Mouse (Mus musculus): ENCODE measurements at regions not wholly inside any gene's neighbourhood (a gene's known extent, or its start where the extent isn't known, plus 50 kb on each side); places are given as distances from the start of the nearest gene placed in this dataset.
"Not testable (repeated sequence)": the region's sequence is repeated elsewhere in the genome, so short reads cannot be mapped to it uniquely, and the experiment has no call there.

GRCm38 (mm10) chr12:49084505-49084904 lies 298.0 kb upstream of the Foxg1 start:
- no peak for DNase-seq

DNA sequence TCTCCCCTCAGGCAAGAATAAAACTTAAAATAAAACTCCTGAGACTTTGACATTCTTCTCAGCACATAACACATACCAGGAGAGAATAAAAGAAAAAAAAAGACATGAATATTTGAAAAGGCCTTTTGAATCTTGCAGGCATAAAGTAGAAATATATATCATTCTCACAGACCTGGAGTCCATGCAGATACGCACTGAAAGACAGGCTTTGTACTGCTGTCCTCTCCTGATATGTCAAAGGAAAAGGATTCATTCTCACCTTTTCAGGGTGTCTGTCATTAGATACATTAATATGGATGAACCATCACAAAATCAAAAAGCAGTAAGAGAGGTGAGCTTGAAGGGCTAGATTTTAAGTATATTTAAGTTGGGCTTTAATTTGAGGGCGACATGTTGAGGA lies 296.4 kb upstream of the Foxg1 start:
- DNase-seq = no peak

DNA sequence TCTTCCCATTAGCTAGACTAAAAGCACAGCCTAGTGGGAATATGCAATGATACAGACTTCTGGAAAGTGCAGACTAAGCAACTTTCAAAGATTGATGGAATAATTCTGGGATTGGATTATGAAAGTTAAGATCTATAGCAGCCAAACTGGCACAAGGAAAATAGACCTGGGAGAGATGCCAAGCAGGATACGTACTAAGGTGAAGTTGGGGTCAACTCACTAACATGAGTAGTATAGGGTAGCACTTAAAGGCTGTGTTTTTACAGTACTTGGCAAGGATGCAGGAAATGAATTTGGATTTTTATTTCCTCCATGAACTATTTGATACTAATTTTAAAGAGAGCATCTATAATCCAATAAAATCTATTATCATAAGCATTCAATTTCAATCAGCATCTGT lies 292.3 kb upstream of the Foxg1 start:
- no peak for DNase-seq

DNA sequence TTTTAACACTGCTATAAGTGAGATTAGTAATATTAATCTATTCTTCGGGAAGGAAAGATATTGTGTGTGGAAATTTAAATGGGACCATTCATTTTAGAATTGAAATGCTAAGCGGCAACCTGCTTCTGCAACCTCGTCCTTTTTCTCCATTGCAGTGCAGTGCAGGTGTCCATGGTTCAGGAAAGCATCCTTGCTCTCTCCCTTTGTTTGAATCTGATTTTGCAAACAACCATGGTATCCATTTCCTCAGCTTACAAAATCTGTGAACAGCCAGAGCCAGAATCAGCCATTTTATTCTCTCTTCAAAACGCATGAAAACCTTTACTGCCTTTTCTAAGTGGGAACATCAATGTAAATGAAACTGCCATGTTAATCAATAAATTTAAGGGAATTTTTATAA lies 276.5 kb upstream of the Foxg1 start:
- DNase-seq = no peak

DNA sequence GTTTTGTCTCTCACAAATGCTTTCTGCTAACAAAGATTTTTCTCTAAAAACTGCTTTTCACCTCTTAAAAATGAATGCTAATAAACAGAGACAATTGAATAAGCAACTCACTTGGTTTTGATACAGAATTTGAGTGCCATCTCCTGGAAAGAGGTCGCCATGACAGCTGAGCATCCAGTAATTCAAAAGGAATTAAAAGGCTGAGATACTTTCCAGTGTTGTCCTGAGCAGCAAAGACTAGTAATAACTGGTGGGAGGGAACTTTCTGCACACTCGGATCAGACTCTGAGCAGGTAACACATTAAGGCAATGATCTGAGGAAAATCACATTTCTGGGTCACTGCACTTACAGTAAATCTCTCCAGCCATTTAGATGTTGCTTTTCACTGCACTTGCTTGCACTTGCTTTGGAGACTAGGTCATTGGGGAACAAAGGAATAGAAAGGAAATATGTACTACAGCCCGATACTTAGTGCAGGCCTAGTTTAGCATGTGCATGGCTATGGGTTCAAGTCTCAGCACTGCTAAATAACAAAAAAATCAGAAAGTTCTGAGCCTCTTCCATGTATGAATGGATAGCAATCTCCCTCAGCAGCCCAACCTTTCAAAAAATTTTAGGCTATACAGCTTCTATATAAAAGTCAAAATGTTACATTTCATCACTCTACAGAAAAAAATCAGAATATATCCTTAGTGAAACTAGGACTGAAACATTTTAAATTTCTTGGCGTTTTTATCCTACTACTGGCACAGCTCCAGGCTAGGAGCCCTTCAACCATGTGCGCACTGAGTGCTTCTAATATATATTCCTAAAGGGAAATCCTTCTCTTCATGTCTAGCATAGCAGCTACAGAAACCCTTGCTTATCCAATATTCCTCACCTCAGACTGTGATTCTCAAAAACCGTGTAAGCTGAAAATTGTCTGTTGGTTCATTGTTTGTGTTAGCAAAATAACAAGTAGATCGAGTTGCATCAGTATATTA lies 275.8 kb upstream of the Foxg1 start:
- DNase-seq = peak; percentile 61

- DNase-seq = no peak
Measured at GRCm38 (mm10) chr12:49107415-49108148, 274.9 kb upstream of the Foxg1 start.

GRCm38 (mm10) chr12:49131093-49131492 lies 251.4 kb upstream of the Foxg1 start:
- DNase-seq = not testable (repeated sequence)

- DNase-seq = peak; percentile 6
Measured at GRCm38 (mm10) chr12:49170097-49170496, 212.4 kb upstream of the Foxg1 start.

DNA sequence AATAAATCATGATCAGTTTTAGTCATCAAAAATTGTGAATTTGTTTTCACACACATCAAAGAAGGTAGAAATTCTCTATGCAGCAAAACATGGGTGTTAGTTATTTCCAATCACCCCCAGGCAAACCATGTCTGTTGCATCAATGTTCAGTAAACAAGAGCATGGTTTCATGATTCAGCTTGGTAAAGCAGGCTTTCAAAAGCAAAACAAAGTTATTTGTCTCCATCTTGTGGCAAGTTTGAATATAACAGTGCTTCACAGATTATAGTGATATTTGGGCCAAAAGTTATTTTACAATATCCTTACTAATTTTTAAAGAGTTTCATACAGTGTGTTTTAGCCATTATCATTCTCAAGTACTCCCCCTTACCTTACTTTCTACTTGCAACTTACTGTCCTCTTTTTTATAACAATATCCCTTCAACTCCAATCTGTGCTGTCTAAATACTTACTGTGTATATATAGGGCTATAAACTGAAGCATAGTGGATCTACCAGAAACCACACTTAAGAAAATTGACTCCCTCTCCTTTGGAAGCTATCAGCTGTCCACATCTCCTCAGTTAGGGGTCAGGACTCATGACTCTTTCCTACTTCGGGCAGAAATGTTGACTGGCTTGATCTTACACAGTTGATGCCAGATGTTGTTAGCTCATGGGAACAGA lies 211.3 kb upstream of the Foxg1 start:
- no peak for DNase-seq

DNA sequence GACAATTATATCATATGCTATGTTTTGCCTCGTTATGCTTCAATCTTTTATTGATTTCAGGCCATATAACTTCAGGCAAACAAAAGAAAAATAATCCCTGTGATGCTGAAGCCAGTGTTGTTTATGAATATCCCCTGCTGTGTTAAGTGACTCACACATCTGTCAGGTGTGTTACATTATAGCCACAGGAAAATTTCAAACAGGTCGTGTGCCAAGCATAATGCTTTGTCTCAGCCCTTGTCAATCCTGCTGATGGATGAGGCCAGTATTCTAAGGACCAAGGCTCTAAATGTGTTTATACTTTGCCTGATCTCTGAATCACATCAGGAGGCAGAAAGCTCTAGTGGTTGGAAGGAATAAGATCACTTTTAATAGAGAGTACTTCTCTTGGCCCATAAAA lies 191.1 kb upstream of the Foxg1 start:
- no peak for DNase-seq

DNA sequence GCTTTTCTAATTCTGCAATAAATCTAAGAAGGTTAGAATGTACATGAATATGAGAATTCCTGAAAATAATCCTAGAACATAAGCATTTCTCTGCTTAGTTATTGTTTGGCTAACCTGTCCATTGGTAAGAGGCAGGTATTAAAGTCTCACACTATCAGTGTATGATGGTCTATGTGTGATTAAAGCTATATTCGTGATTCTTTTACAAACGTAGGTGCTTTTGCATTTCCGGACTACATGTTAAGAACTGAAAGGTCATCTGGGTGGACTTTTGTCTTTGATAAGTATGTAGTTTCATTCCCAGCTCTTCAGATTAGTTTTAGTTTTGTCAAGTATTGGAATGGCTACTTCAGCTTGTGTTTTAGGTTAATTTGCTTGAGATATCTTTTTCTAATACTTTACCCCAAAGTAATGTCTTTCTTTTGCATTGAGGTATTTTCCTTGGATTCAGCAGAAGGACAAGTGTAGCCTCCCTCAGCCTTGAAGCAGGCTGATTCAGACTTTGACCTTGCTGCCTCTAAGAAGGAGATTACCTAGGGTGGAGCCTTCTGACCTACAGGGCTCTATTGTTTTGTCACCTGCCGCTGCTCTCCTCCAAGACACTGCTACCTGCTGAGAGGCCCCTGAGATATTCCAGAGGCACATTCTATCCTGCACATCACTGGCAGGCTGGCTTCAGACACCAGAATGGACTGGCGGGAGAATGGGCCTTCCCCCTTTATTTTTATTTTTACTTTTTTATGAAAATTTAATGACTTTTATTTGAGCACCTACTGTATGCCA lies 148.7 kb upstream of the Foxg1 start:
- DNase-seq = no peak
